Mouse (Mus musculus) embryonic facial prominence, embryonic 12.5 days (tissue): ENCODE results near the gene Saal1. TPM values are rescaled to one million over a fixed set of nuclear protein-coding genes. Genes with fewer than 3 reads are reported as not detected.

Experiments
- ATAC-seq: fragments of 200-750 bp; cut with Nextera tagmentation; 2 replicates; pipeline ENCODE4 v1.8.0; 2017; ENCODE audit not compliant: insufficient number of reproducible peaks, insufficient read depth, low FRiP score, low TSS enrichment
- H3K27ac ChIP-seq: fragments of 300-500 bp; sonication (generic); 2 replicates; pipeline ENCODE4 v1.5.1; 2016; ENCODE audit warnings: mild to moderate bottlenecking
- H3K27me3 ChIP-seq: fragments of 300-500 bp; sonication (generic); 2 replicates; pipeline ENCODE4 v1.6.1; 2016; ENCODE audit warnings: mild to moderate bottlenecking, moderate library complexity
- H3K36me3 ChIP-seq: fragments of 300-500 bp; sonication (generic); 2 replicates; pipeline ENCODE4 v1.6.1; 2016; ENCODE audit warnings: mild to moderate bottlenecking
- H3K4me1 ChIP-seq: fragments of 300-500 bp; sonication (generic); 2 replicates; pipeline ENCODE4 v1.6.1; 2016
- H3K4me2 ChIP-seq: fragments of 300-500 bp; sonication (generic); replicated peaks from 2 replicates; pipeline ENCODE4 v1.6.1; 2016; ENCODE audit warnings: mild to moderate bottlenecking, moderate library complexity
- H3K4me3 ChIP-seq: fragments of 300-500 bp; sonication (generic); 2 replicates; pipeline ENCODE4 v1.5.1; 2016; ENCODE audit warnings: mild to moderate bottlenecking
- H3K9ac ChIP-seq: fragments of 300-500 bp; sonication (generic); 2 replicates; pipeline ENCODE4 v1.6.1; 2016; ENCODE audit warnings: mild to moderate bottlenecking, moderate library complexity
- H3K9me3 ChIP-seq: fragments of 300-500 bp; sonication (generic); 2 replicates; pipeline ENCODE4 v1.6.1; 2016; ENCODE audit warnings: mild to moderate bottlenecking, moderate library complexity
- WGBS: fragments of 180-500 bp; shearing (Covaris S2); methylation state at CpG from one replicate; pipeline ENCODE4 v1.1.7; 2016; 5-methylcytosine and 5-hydroxymethylcytosine counted together
- polyA plus RNA-seq: library from polyadenylated mRNA; unstranded; fragments of >200 nt; fragmentation: Nextera tagmentation; extraction: Ambion mirVana; gene quantifications from 2 replicates; pipeline ENCODE4 v1.2.1, GENCODE M21; 2016

Gene Saal1
- polyA plus RNA-seq, 1 experiment from 2014 or later, result 37.3 TPM

DNA sequence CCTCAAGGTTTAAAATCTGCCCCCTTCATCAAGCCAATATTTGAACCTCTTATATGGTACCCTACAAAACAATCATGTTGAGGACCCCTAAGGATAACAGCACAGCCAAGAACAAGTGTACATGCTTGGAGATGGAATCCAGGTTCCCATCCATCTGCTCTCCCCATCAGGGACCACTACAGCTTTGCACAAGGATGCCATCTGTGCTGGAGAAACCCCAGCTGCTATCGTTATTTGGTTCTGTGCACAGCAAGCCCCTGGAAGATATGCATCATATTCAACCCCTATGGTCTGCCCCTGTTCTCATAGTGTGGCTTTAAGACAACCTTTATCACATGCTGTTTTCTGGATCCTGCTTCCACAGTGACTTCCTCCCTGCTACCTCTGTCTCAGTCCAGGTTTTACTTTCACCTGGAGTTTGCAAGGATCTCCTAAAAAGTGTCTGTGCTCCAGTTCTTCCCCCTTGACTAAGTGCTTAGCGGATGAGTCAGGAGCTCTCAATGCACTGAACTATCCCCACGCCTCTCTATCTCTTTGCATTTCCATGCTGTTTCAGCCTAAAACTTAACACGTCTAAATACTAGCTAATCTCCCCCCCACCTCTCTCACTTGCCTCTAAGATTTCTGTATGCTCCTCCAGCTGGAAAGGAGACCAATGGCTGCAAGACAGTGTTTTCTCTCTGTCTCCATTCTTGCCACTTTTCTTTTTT, 61.9 kb downstream of the Saal1 start:
- WGBS, result 72% methylated on average over 4 of the region's 4 CpGs
- no peak overlapping the region for H3K9ac ChIP-seq
- H3K27me3 ChIP-seq, result 0 out of 2 replicates have a peak, but pooled peaks cover 3% of the 10 kb centered on the region
- H3K27ac ChIP-seq, result no peak overlapping the region
- ATAC-seq, result no peak
- no peaks in the 10 kb centered on the region for H3K9me3 ChIP-seq
- H3K4me2 ChIP-seq, result no peak overlapping the region
- no peaks in the 10 kb centered on the region for H3K36me3 ChIP-seq
- no peaks in the 10 kb centered on the region for H3K4me1 ChIP-seq
- H3K4me3 ChIP-seq, result no peak overlapping the region

GRCm38 (mm10) chr7:46643172-46643571, 67.3 kb downstream of the Saal1 start:
- H3K9ac ChIP-seq, result no peak overlapping the region
- no peak overlapping the region for H3K27ac ChIP-seq
- no peak overlapping the region for H3K4me2 ChIP-seq
- peaks cover 10% of the 10 kb centered on the region; the same call in 1 of the 2 replicates for H3K4me1 ChIP-seq
- no peaks in the 10 kb centered on the region for H3K36me3 ChIP-seq
- H3K9me3 ChIP-seq, result no peaks in the 10 kb centered on the region
- H3K27me3 ChIP-seq, result peaks cover 12% of the 10 kb centered on the region; the same call in 1 of the 2 replicates
- WGBS, result 85% methylated on average over 1 of the region's 1 CpGs
- H3K4me3 ChIP-seq, result no peak overlapping the region
- ATAC-seq, result no peak

- Histone ChIP-seq H3K27ac (no peak overlapping the region), H3K4me1 (peaks cover 11% of the 10 kb centered on the region; the same call in 1 of the 2 replicates), H3K27me3 (peaks cover 8% of the 10 kb centered on the region; the same call in 1 of the 2 replicates), H3K4me3 (peak overlapping the region; percentile 64), H3K4me2 (peak overlapping the region; percentile 86), H3K9me3 (no peaks in the 10 kb centered on the region), H3K36me3 (no peaks in the 10 kb centered on the region), H3K9ac (peak overlapping the region; percentile 66)
- ATAC-seq, result peak; percentile 8; the same call in 1 of the 2 replicates
- 16% methylated on average over 17 of the region's 17 CpGs for WGBS
Observed at GRCm38 (mm10) chr7:46640062-46640461, 70.4 kb downstream of the Saal1 start.

- Histone ChIP-seq H3K9me3 (no peaks in the 10 kb centered on the region), H3K4me3 (peak within 1 kb of the TSS; percentile 64), H3K27ac (peak within 1 kb of the TSS; percentile 14; the same call in 1 of the 2 replicates), H3K4me2 (peak within 1 kb of the TSS; percentile 86), H3K36me3 (no peaks in the 10 kb centered on the region), H3K4me1 (peaks cover 11% of the 10 kb centered on the region; the same call in 1 of the 2 replicates), H3K27me3 (peaks cover 8% of the 10 kb centered on the region; the same call in 1 of the 2 replicates), H3K9ac (peak within 1 kb of the TSS; percentile 66)
- WGBS, result under 1% methylated on average over 30 of the region's 30 CpGs
- peak; percentile 92 for ATAC-seq
Observed at GRCm38 (mm10) chr7:46639692-46640031, 70.8 kb downstream of the Saal1 start, which contains the start of gene Sergef. Gene Sergef (minus strand): TSS chr7:46639807.

- peaks cover 11% of the 10 kb centered on the region; the same call in 1 of the 2 replicates for H3K4me1 ChIP-seq
- peak overlapping the region; percentile 86 for H3K4me2 ChIP-seq
- H3K27me3 ChIP-seq, result peaks cover 8% of the 10 kb centered on the region; the same call in 1 of the 2 replicates
- peak overlapping the region; percentile 64 for H3K4me3 ChIP-seq
- peak overlapping the region; percentile 14; the same call in 1 of the 2 replicates for H3K27ac ChIP-seq
- no peaks in the 10 kb centered on the region for H3K9me3 ChIP-seq
- 8% methylated on average over 32 of the region's 32 CpGs for WGBS
- no peaks in the 10 kb centered on the region for H3K36me3 ChIP-seq
- peak overlapping the region; percentile 66 for H3K9ac ChIP-seq
- ATAC-seq, result peak; percentile 19; the same call in 1 of the 2 replicates
Observed at GRCm38 (mm10) chr7:46638889-46639691, 71.4 kb downstream of the Saal1 start.

Other genes with a start within 250 kb of the Saal1 start
- gene Sergef, start 70.9 kb downstream of the Saal1 start, polyA plus RNA-seq, result 13.5 and 14.1 TPM in 2 replicates
- 0.26 and 0.64 TPM in 2 replicates for gene Tph1, start 38.1 kb downstream of the Saal1 start, polyA plus RNA-seq
- gene Saa3, start 5.0 kb upstream of the Saal1 start, polyA plus RNA-seq, result 0.17 TPM in 1 of 2 replicates, not detected in the other
- not detected in 2 replicates for gene Saa4, start 21.9 kb upstream of the Saal1 start, polyA plus RNA-seq
- gene Saa1, start 32.3 kb upstream of the Saal1 start, polyA plus RNA-seq, result 0.69 and 1.1 TPM in 2 replicates
- not detected in 2 replicates for gene Saa2, start 41.1 kb upstream of the Saal1 start, polyA plus RNA-seq
- gene Hps5, start 85.4 kb upstream of the Saal1 start, polyA plus RNA-seq, result 26.9 and 29.5 TPM in 2 replicates
- gene Gtf2h1, start 85.4 kb upstream of the Saal1 start, polyA plus RNA-seq, result 50.4 and 54.0 TPM in 2 replicates
- 1,101 and 1,118 TPM in 2 replicates for gene Ldha, start 130.8 kb upstream of the Saal1 start, polyA plus RNA-seq
- gene Ldhc, start 150.5 kb upstream of the Saal1 start, polyA plus RNA-seq, result not detected in 2 replicates
- 210 and 232 TPM in 2 replicates for gene Tsg101, start 209.3 kb upstream of the Saal1 start, polyA plus RNA-seq
- gene Uevld, start 247.8 kb upstream of the Saal1 start, polyA plus RNA-seq, result 11.1 and 13.0 TPM in 2 replicates